Mouse (Mus musculus) ES-Bruce4 (cell line): ENCODE results near the gene Slc17a3. TPM values are rescaled to one million over a fixed set of nuclear protein-coding genes. Genes with fewer than 3 reads are reported as not detected.

Experiments
- H3K27ac ChIP-seq: 2 replicates; pipeline ENCODE4 v1.5.1; 2012; ENCODE audit warnings: low read length, inconsistent platforms; ENCODE audit not compliant: insufficient read depth
- H3K27me3 ChIP-seq: 2 replicates; pipeline ENCODE4 v1.6.1; 2012; ENCODE audit warnings: mild to moderate bottlenecking, low read length, inconsistent platforms; ENCODE audit not compliant: control insufficient read depth, poor library complexity, insufficient read depth, severe bottlenecking
- H3K36me3 ChIP-seq: 2 replicates; pipeline ENCODE4 v1.6.1; 2012; ENCODE audit warnings: inconsistent platforms, mild to moderate bottlenecking, low read length, moderate library complexity; ENCODE audit not compliant: control insufficient read depth, poor library complexity, insufficient read depth, severe bottlenecking
- H3K4me1 ChIP-seq: one replicate; pipeline ENCODE4 v1.8.1; 2011; ENCODE audit warnings: low read length; ENCODE audit not compliant: control insufficient read depth, insufficient read depth
- H3K4me3 ChIP-seq: 2 replicates; pipeline ENCODE4 v1.5.1; 2011; ENCODE audit warnings: low read depth, mild to moderate bottlenecking, low read length
- H3K9ac ChIP-seq: 2 replicates; pipeline ENCODE4 v1.6.1; 2012; ENCODE audit warnings: low read depth, mild to moderate bottlenecking, inconsistent platforms; ENCODE audit not compliant: poor library complexity, severe bottlenecking
- H3K9me3 ChIP-seq: replicated peaks from 2 replicates; pipeline ENCODE4 v1.6.1; 2012; ENCODE audit warnings: mild to moderate bottlenecking, low read length, inconsistent platforms; ENCODE audit not compliant: control insufficient read depth, poor library complexity, insufficient read depth, severe bottlenecking
- CTCF ChIP-seq: IDR thresholded peaks from one replicate; pipeline ENCODE4 v1.8.1; 2011; ENCODE audit warnings: low read depth, low read length
- EP300 ChIP-seq: IDR thresholded peaks from 2 replicates; pipeline ENCODE4 v1.6.1; 2011; ENCODE audit warnings: low read depth, low read length; ENCODE audit not compliant: insufficient read depth
- POLR2A ChIP-seq: IDR thresholded peaks from one replicate; pipeline ENCODE4 v1.8.1; 2011; ENCODE audit warnings: low read length; ENCODE audit not compliant: insufficient read depth
- polyA plus RNA-seq: library from polyadenylated mRNA; stranded (reverse); fragments of >200 nt; gene quantifications from 2 replicates; pipeline ENCODE4 v1.2.4, GENCODE M21; 2011; ENCODE audit warnings: low read depth; ENCODE audit not compliant: missing spikeins, insufficient read depth, insufficient read length

The Slc17a3 gene
- polyA plus RNA-seq, 1 experiment: not detected

DNA sequence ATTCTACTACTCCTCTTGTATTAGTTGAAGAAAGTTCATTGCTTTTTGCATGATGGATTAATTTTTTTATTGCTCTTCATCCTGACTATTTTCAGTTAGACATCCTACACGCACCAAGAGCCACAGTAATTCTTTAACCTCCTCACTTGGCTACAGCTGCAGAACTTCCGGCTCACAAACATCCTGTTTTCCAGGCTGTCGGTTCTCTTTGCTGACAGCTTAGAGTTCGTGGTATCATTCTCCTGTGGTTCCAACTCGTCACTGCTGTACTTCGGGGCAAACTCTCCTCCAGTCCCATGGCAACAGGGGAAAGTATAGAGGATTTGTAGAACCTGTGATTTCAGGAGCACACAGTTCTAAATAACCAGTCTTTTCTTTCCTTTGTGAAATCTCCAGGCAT is 59.0 kb downstream of the Slc17a3 start:
- Histone ChIP-seq H3K4me3 (no peak overlapping the region), H3K27ac (no peak overlapping the region), H3K4me1 (no peaks in the 10 kb centered on the region), H3K9me3 (no peaks in the 10 kb centered on the region), H3K36me3 (no peaks in the 10 kb centered on the region), H3K9ac (no peak overlapping the region), H3K27me3 (no peaks in the 10 kb centered on the region)
- no peak for TF ChIP-seq POLR2A
- no peak for TF ChIP-seq EP300
- no peak for TF ChIP-seq CTCF

DNA sequence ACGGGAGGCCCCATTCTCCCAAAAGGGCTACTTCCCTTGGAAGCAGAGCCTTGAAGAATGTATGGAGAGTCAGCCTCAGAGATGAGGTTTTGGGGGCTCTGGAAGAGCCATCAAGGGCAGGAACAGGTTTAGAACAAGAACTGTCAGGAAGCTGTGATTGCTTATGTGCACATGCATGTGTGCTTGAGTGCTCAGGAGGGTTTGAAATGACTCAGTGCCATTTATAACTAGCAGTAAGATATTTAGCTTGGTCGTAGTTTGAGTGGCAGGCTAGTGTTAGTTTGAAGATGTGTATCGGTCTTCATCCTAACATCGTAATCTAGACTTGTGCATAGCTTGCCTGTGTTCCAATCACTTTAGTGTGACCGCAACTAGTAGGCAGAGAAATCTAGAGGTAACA is 67.7 kb downstream of the Slc17a3 start:
- Histone ChIP-seq H3K9ac (no peak overlapping the region), H3K9me3 (no peaks in the 10 kb centered on the region), H3K27me3 (no peaks in the 10 kb centered on the region), H3K36me3 (no peaks in the 10 kb centered on the region), H3K4me3 (no peak overlapping the region), H3K4me1 (no peaks in the 10 kb centered on the region), H3K27ac (no peak overlapping the region)
- TF ChIP-seq EP300: no peak
- TF ChIP-seq CTCF: no peak

DNA sequence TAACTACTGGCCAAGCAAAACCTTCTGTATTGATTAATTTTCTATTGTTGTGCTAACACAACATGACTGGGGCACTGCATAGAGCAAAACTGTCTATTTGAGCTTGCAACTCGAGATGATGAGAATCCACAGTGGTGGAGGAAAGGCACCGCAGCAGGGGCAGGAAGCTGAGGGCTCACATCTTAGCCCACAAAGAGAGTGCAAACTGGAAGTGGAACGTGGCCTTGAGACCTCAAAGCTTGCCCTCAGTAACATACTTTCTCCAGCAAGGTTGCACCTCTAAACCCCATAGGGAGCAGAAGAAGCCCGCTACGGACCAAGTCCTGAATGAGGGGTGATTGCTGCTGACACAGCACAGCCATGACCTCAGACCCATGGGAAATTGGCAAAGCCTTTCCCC is 70.9 kb downstream of the Slc17a3 start:
- Histone ChIP-seq H3K36me3 (no peaks in the 10 kb centered on the region), H3K27ac (no peak overlapping the region), H3K4me3 (no peak overlapping the region), H3K27me3 (no peaks in the 10 kb centered on the region), H3K9ac (no peak overlapping the region), H3K4me1 (no peaks in the 10 kb centered on the region), H3K9me3 (no peaks in the 10 kb centered on the region)
- TF ChIP-seq POLR2A (no peak), EP300 (no peak), CTCF (no peak)

Other genes with a start within 250 kb of the Slc17a3 start
- gene Hist1h2be, start 218.3 kb upstream of the Slc17a3 start, polyA plus RNA-seq: 1.8 TPM in 2 replicates
- 6.9 and 8.4 TPM in 2 replicates for gene Hist1h1e, start 216.9 kb upstream of the Slc17a3 start, polyA plus RNA-seq
- gene Hist1h2ac, start 155.5 kb upstream of the Slc17a3 start, polyA plus RNA-seq: 0.37 and 0.91 TPM in 2 replicates
- gene Hist1h2bc, start 155.2 kb upstream of the Slc17a3 start, polyA plus RNA-seq: 9.1 and 10.6 TPM in 2 replicates
- not detected in 2 replicates for gene Hist1h1t, start 143.6 kb upstream of the Slc17a3 start, polyA plus RNA-seq
- gene Hist1h4c, start 141.0 kb upstream of the Slc17a3 start, polyA plus RNA-seq: 1.3 and 2.5 TPM in 2 replicates
- not detected in 2 replicates for gene Hfe, start 128.6 kb upstream of the Slc17a3 start, polyA plus RNA-seq
- 10.8 and 13.3 TPM in 2 replicates for gene Hist1h1c, start 100.6 kb upstream of the Slc17a3 start, polyA plus RNA-seq
- gene Hist1h3c, start 93.8 kb upstream of the Slc17a3 start, polyA plus RNA-seq: 3.6 and 8.6 TPM in 2 replicates
- 9.8 and 11.5 TPM in 2 replicates for gene Hist1h2bb, start 92.7 kb upstream of the Slc17a3 start, polyA plus RNA-seq
- gene Hist1h2ab, start 88.3 kb upstream of the Slc17a3 start, polyA plus RNA-seq: 11.9 and 17.9 TPM in 2 replicates
- gene Hist1h3b, start 87.2 kb upstream of the Slc17a3 start, polyA plus RNA-seq: 5.0 and 9.4 TPM in 2 replicates
- gene Hist1h4b, start 82.4 kb upstream of the Slc17a3 start, polyA plus RNA-seq: 28.2 and 29.2 TPM in 2 replicates
- gene Hist1h4a, start 78.2 kb upstream of the Slc17a3 start, polyA plus RNA-seq: 3.1 and 4.5 TPM in 2 replicates
- gene Hist1h3a, start 77.0 kb upstream of the Slc17a3 start, polyA plus RNA-seq: 5.4 TPM in 1 of 2 replicates, not detected in the other
- 7.8 and 8.6 TPM in 2 replicates for gene Hist1h1a, start 75.8 kb upstream of the Slc17a3 start, polyA plus RNA-seq
- gene Trim38, start 69.5 kb upstream of the Slc17a3 start, polyA plus RNA-seq: not detected in 2 replicates
- gene Slc17a2, start 32.4 kb upstream of the Slc17a3 start, polyA plus RNA-seq: not detected in 2 replicates
- not detected in 2 replicates for gene Slc17a1, start 28.3 kb downstream of the Slc17a3 start, polyA plus RNA-seq
- gene Slc17a4, start 75.6 kb downstream of the Slc17a3 start, polyA plus RNA-seq: not detected in 2 replicates
- gene Hist1h2ba, start 94.7 kb downstream of the Slc17a3 start, polyA plus RNA-seq: not detected in 2 replicates
- not detected in 2 replicates for gene Hist1h2aa, start 95.0 kb downstream of the Slc17a3 start, polyA plus RNA-seq
- not detected in 2 replicates for gene Scgn, start 151.8 kb downstream of the Slc17a3 start, polyA plus RNA-seq